Mouse (Mus musculus) colon, adult 2 months (tissue): ENCODE results near the gene Gm5152. TPM values are rescaled to one million over a fixed set of nuclear protein-coding genes. Genes with fewer than 3 reads are reported as not detected.

Source experiments
- polyA plus RNA-seq: library from polyadenylated mRNA; depleted of rRNA; stranded (reverse); fragments of >200 nt; gene quantifications from 2 replicates; pipeline ENCODE4 v1.2.3, GENCODE M21; 2012; rRNA removed

Gm5152 gene
- polyA plus RNA-seq: not detected in 2 replicates

GRCm38 (mm10) chr5:10246426-10246825, at the start of gene Gm5152:
Gm5152 (minus strand) TSS chr5:10246526.

